Mouse (Mus musculus) forebrain, embryonic 13.5 days (tissue): ENCODE measurements at regions not wholly inside any gene's neighbourhood (a gene's known extent, or its start where the extent isn't known, plus 50 kb on each side); places are given as distances from the start of the nearest gene placed in this dataset.

Experiments
- ATAC-seq: fragments of 200-750 bp; cut with Nextera tagmentation; 2 replicates; pipeline ENCODE4 v1.8.0; 2017
- H3K27ac ChIP-seq: fragments of 300-500 bp; sonication (generic); 2 replicates; pipeline ENCODE4 v1.5.1; 2015; ENCODE audit warnings: inconsistent platforms, mild to moderate bottlenecking, moderate library complexity
- H3K27me3 ChIP-seq: fragments of 300-500 bp; sonication (generic); 2 replicates; pipeline ENCODE4 v1.6.1; 2015; ENCODE audit warnings: mild to moderate bottlenecking, inconsistent platforms
- H3K36me3 ChIP-seq: fragments of 300-500 bp; sonication (generic); 2 replicates; pipeline ENCODE4 v1.6.1; 2015; ENCODE audit warnings: mild to moderate bottlenecking, inconsistent platforms; ENCODE audit not compliant: poor library complexity, severe bottlenecking
- H3K4me1 ChIP-seq: fragments of 300-500 bp; sonication (generic); 2 replicates; pipeline ENCODE4 v1.6.1; 2015; ENCODE audit warnings: inconsistent platforms
- H3K4me2 ChIP-seq: fragments of 300-500 bp; sonication (generic); 2 replicates; pipeline ENCODE4 v1.6.1; 2015; ENCODE audit warnings: inconsistent platforms, mild to moderate bottlenecking, moderate library complexity
- H3K4me3 ChIP-seq: fragments of 300-500 bp; sonication (generic); 2 replicates; pipeline ENCODE4 v1.5.1; 2015; ENCODE audit warnings: mild to moderate bottlenecking, inconsistent platforms
- H3K9ac ChIP-seq: fragments of 300-500 bp; sonication (generic); 2 replicates; pipeline ENCODE4 v1.6.1; 2015; ENCODE audit warnings: mild to moderate bottlenecking, inconsistent platforms
- H3K9me3 ChIP-seq: fragments of 300-500 bp; sonication (generic); replicated peaks from 2 replicates; pipeline ENCODE4 v1.6.1; 2016; ENCODE audit warnings: inconsistent platforms
- WGBS: fragments of 180-500 bp; shearing (Covaris S2); methylation state at CpG from one replicate; pipeline ENCODE4 v1.1.7; 2015; 5-methylcytosine and 5-hydroxymethylcytosine counted together

- 82% methylated on average over 4 of the region's 4 CpGs for WGBS
- Histone ChIP-seq H3K27ac (no peak overlapping the region), H3K27me3 (no peaks in the 10 kb centered on the region), H3K36me3 (no peaks in the 10 kb centered on the region), H3K4me1 (no peaks in the 10 kb centered on the region), H3K4me3 (no peak overlapping the region), H3K9me3 (no peaks in the 10 kb centered on the region), H3K4me2 (no peak overlapping the region), H3K9ac (no peak overlapping the region)
- ATAC-seq = no peak
These were observed 87.0 kb upstream of the Ptch1 start for GRCm38 (mm10) chr13:63660431-63660830.

GRCm38 (mm10) chr13:63668576-63668975 lies 95.2 kb upstream of the Ptch1 start:
- 25% methylated on average over 4 of the region's 4 CpGs for WGBS
- ATAC-seq = no peak

GRCm38 (mm10) chr13:63669031-63669430 lies 95.6 kb upstream of the Ptch1 start:
- WGBS = 15% methylated on average over 2 of the region's 2 CpGs
- H3K4me2 ChIP-seq = no peak overlapping the region

More at GRCm38 (mm10) chr13:63668576-63668975, 95.2 kb upstream of the Ptch1 start:
- Histone ChIP-seq H3K4me2 (no peak overlapping the region), H3K4me1 (no peaks in the 10 kb centered on the region), H3K36me3 (no peaks in the 10 kb centered on the region), H3K27ac (no peak overlapping the region), H3K4me3 (no peak overlapping the region), H3K9me3 (no peaks in the 10 kb centered on the region), H3K27me3 (peaks cover 5% of the 10 kb centered on the region; the same call in 1 of the 2 replicates), H3K9ac (no peak overlapping the region)

GRCm38 (mm10) chr13:63672425-63672824 lies 99.0 kb upstream of the Ptch1 start:
- ATAC-seq = no peak
- no peak overlapping the region for H3K27ac ChIP-seq
- 72% methylated on average over 4 of the region's 4 CpGs for WGBS

More at GRCm38 (mm10) chr13:63669031-63669430, 95.6 kb upstream of the Ptch1 start:
- ATAC-seq = no peak
- H3K27ac ChIP-seq = no peak overlapping the region
- no peak overlapping the region for H3K9ac ChIP-seq
- no peak overlapping the region for H3K4me3 ChIP-seq
- H3K36me3 ChIP-seq = no peaks in the 10 kb centered on the region
- no peaks in the 10 kb centered on the region for H3K9me3 ChIP-seq
- no peaks in the 10 kb centered on the region for H3K4me1 ChIP-seq
- H3K27me3 ChIP-seq = peaks cover 5% of the 10 kb centered on the region; the same call in 1 of the 2 replicates

GRCm38 (mm10) chr13:63677696-63678095 lies 104.3 kb upstream of the Ptch1 start:
- Histone ChIP-seq H3K4me2 (no peak overlapping the region), H3K4me1 (no peaks in the 10 kb centered on the region), H3K9me3 (no peaks in the 10 kb centered on the region; the same call in 1 of the 2 replicates), H3K4me3 (no peak overlapping the region), H3K9ac (no peak overlapping the region), H3K36me3 (no peaks in the 10 kb centered on the region), H3K27me3 (no peaks in the 10 kb centered on the region), H3K27ac (no peak overlapping the region)
- ATAC-seq = no peak
- WGBS = 68% methylated on average over 2 of the region's 2 CpGs

More at GRCm38 (mm10) chr13:63672425-63672824, 99.0 kb upstream of the Ptch1 start:
- Histone ChIP-seq H3K4me1 (no peaks in the 10 kb centered on the region), H3K9ac (no peak overlapping the region), H3K4me3 (no peak overlapping the region), H3K9me3 (no peaks in the 10 kb centered on the region; the same call in 1 of the 2 replicates), H3K4me2 (no peak overlapping the region), H3K27me3 (peaks cover 5% of the 10 kb centered on the region; the same call in 1 of the 2 replicates), H3K36me3 (no peaks in the 10 kb centered on the region)

GRCm38 (mm10) chr13:63678265-63679260 lies 105.2 kb upstream of the Ptch1 start:
- Histone ChIP-seq H3K9ac (no peak overlapping the region), H3K36me3 (no peaks in the 10 kb centered on the region), H3K27me3 (no peaks in the 10 kb centered on the region), H3K27ac (no peak overlapping the region), H3K9me3 (no peaks in the 10 kb centered on the region; the same call in 1 of the 2 replicates), H3K4me3 (no peak overlapping the region), H3K4me2 (no peak overlapping the region), H3K4me1 (no peaks in the 10 kb centered on the region)
- no peak for ATAC-seq
- WGBS = 81% methylated on average over 10 of the region's 10 CpGs

GRCm38 (mm10) chr13:63682341-63682740 lies 108.9 kb upstream of the Ptch1 start:
- Histone ChIP-seq H3K27me3 (no peaks in the 10 kb centered on the region), H3K9me3 (no peaks in the 10 kb centered on the region), H3K36me3 (no peaks in the 10 kb centered on the region), H3K4me2 (no peak overlapping the region), H3K9ac (no peak overlapping the region), H3K27ac (no peak overlapping the region), H3K4me3 (no peak overlapping the region), H3K4me1 (0 out of 2 replicates have a peak, but pooled peaks cover 3% of the 10 kb centered on the region)
- 63% methylated on average over 4 of the region's 4 CpGs for WGBS
- ATAC-seq = no peak

- Histone ChIP-seq H3K36me3 (no peaks in the 10 kb centered on the region), H3K27ac (no peak overlapping the region), H3K4me3 (no peak overlapping the region), H3K4me2 (no peak overlapping the region), H3K9ac (no peak overlapping the region), H3K9me3 (no peaks in the 10 kb centered on the region), H3K27me3 (no peaks in the 10 kb centered on the region), H3K4me1 (peaks cover 16% of the 10 kb centered on the region)
- ATAC-seq = peak; percentile 36; the same call in 1 of the 2 replicates
- WGBS = 38% methylated on average over 5 of the region's 5 CpGs
These were observed 118.6 kb upstream of the Ptch1 start for GRCm38 (mm10) chr13:63691974-63692373.

GRCm38 (mm10) chr13:63693636-63694035 lies 120.2 kb upstream of the Ptch1 start:
- no peak for ATAC-seq
- Histone ChIP-seq H3K36me3 (no peaks in the 10 kb centered on the region), H3K4me1 (peaks cover 11% of the 10 kb centered on the region), H3K9ac (no peak overlapping the region), H3K9me3 (no peaks in the 10 kb centered on the region), H3K27me3 (peaks cover 8% of the 10 kb centered on the region; the same call in 1 of the 2 replicates), H3K4me2 (no peak overlapping the region), H3K27ac (no peak overlapping the region), H3K4me3 (no peak overlapping the region)
- 65% methylated on average over 5 of the region's 5 CpGs for WGBS

GRCm38 (mm10) chr13:63696399-63696798 lies 118.6 kb upstream of the Ercc6l2 start:
- H3K4me1 ChIP-seq = peaks cover 10% of the 10 kb centered on the region
- peaks cover 19% of the 10 kb centered on the region; the same call in 1 of the 2 replicates for H3K27me3 ChIP-seq
- H3K27ac ChIP-seq = no peak overlapping the region
- H3K36me3 ChIP-seq = no peaks in the 10 kb centered on the region
- H3K4me2 ChIP-seq = no peak overlapping the region
- ATAC-seq = no peak
- no peaks in the 10 kb centered on the region for H3K9me3 ChIP-seq
- no peak overlapping the region for H3K9ac ChIP-seq
- H3K4me3 ChIP-seq = no peak overlapping the region
- WGBS = 56% methylated on average over 3 of the region's 3 CpGs

- H3K4me2 ChIP-seq = no peak overlapping the region
- peaks cover 4% of the 10 kb centered on the region; the same call in 1 of the 2 replicates for H3K4me1 ChIP-seq
- H3K4me3 ChIP-seq = no peak overlapping the region
- no peak overlapping the region for H3K9ac ChIP-seq
- no peak overlapping the region for H3K27ac ChIP-seq
- no peak for ATAC-seq
- H3K9me3 ChIP-seq = no peaks in the 10 kb centered on the region
- peaks cover 24% of the 10 kb centered on the region; the same call in 1 of the 2 replicates for H3K27me3 ChIP-seq
- no peaks in the 10 kb centered on the region for H3K36me3 ChIP-seq
- 78% methylated on average over 2 of the region's 2 CpGs for WGBS
These were observed 115.4 kb upstream of the Ercc6l2 start for GRCm38 (mm10) chr13:63699624-63700023.

GRCm38 (mm10) chr13:63700747-63701146 lies 114.3 kb upstream of the Ercc6l2 start:
- H3K27me3 ChIP-seq = peaks cover 28% of the 10 kb centered on the region; the same call in 1 of the 2 replicates
- peaks cover 4% of the 10 kb centered on the region; the same call in 1 of the 2 replicates for H3K4me1 ChIP-seq
- 77% methylated on average over 3 of the region's 3 CpGs for WGBS
- H3K4me2 ChIP-seq = no peak overlapping the region
- H3K27ac ChIP-seq = no peak overlapping the region
- no peak overlapping the region for H3K9ac ChIP-seq
- ATAC-seq = no peak
- no peaks in the 10 kb centered on the region for H3K36me3 ChIP-seq
- H3K9me3 ChIP-seq = no peaks in the 10 kb centered on the region
- H3K4me3 ChIP-seq = no peak overlapping the region
